Mouse (Mus musculus): ENCODE data around the gene Magoh.

- no peak for TF ChIP-seq POLR2A (IDR thresholded peaks at IDR 0.05; ENCODE audit: control insufficient read depth, low read depth, low read length)
- TF ChIP-seq CTCF (IDR thresholded peaks at IDR 0.05; ENCODE audit: control insufficient read depth, insufficient read depth, insufficient replicate concordance, low read depth, low read length) = no peak
These were observed 41.7 kb downstream of the Magoh start for GRCm38 (mm10) chr4:107921152-107921695.
